Mouse (Mus musculus) lung, adult 2 months (tissue): ENCODE data around the gene Lrrc37a.

Source experiments
- CTCF ChIP-seq: fragments of 200-500 bp; IDR thresholded peaks from 2 replicates; pipeline ENCODE4 v1.5.1; 2011; ENCODE audit warnings: mild to moderate bottlenecking, low read length, control low read depth; ENCODE audit not compliant: insufficient read depth
- POLR2A ChIP-seq: fragments of 200-500 bp; IDR thresholded peaks from 2 replicates; pipeline ENCODE4 v1.6.1; 2011; ENCODE audit warnings: low read depth, mild to moderate bottlenecking, control low read depth, low read length, borderline replicate concordance; ENCODE audit errors: extremely low read depth

GRCm38 (mm10) chr11:103402738-103403137 is 101.7 kb downstream of the Lrrc37a start:
- no peak for TF ChIP-seq POLR2A
- TF ChIP-seq CTCF, result no peak
